Mouse (Mus musculus) bone marrow, adult 2 months (tissue): ENCODE measurements at regions not wholly inside any gene's neighbourhood (a gene's known extent, or its start where the extent isn't known, plus 50 kb on each side); places are given as distances from the start of the nearest gene placed in this dataset.

Experiments
- H3K27ac ChIP-seq: fragments of 200-500 bp; 2 replicates; pipeline ENCODE4 v1.5.1; 2012; ENCODE audit warnings: low read depth, mild to moderate bottlenecking, control low read depth, inconsistent platforms, low read length; ENCODE audit not compliant: control insufficient read depth, poor library complexity, insufficient read depth
- H3K4me1 ChIP-seq: fragments of 200-500 bp; 2 replicates; pipeline ENCODE4 v1.6.1; 2011; ENCODE audit warnings: low read length; ENCODE audit not compliant: control insufficient read depth, insufficient read depth
- H3K4me3 ChIP-seq: fragments of 200-500 bp; replicated peaks from 2 replicates; pipeline ENCODE3; 2011; ENCODE audit warnings: mild to moderate bottlenecking, low read depth, low read length, control low read depth; ENCODE audit not compliant: control insufficient read depth
- CTCF ChIP-seq: fragments of 200-500 bp; IDR thresholded peaks from 2 replicates; pipeline ENCODE4 v1.5.1; 2011; ENCODE audit warnings: low read length, control low read depth; ENCODE audit not compliant: control insufficient read depth, insufficient read depth
- POLR2A ChIP-seq: fragments of 200-500 bp; IDR thresholded peaks from 2 replicates; pipeline ENCODE4 v1.6.1; 2011; ENCODE audit warnings: low read depth, mild to moderate bottlenecking, control low read depth, low read length, borderline replicate concordance; ENCODE audit not compliant: control insufficient read depth
- WGBS: fragments of 180-500 bp; shearing (Covaris S2); methylation state at CpG from one replicate; pipeline ENCODE4 v1.1.7; 2018; 5-methylcytosine and 5-hydroxymethylcytosine counted together

DNA sequence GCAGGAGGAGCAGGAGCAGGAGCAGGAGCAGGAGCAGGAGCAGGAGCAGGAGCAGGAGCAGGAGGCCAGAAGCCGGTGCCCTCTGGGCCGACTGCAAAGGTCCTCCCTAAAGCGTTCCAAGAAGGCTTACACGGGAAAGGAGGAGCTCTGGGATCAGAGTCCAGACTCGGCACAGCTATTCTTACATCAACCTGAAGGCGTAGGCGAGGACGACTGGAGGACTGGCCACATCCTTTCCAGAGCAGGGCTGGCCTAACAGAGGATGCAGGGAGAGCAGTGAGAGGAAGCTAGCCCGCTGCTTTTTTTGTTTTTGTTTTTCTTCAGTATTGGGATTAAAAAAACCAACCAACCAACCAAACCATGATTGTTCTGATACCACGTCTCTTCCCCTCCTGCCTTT, 151.5 kb upstream of the Ctnnb1 start:
- WGBS = 51% methylated on average over 10 of the region's 10 CpGs
- H3K27ac ChIP-seq = no peak overlapping the region
- TF ChIP-seq POLR2A (no peak), CTCF (no peak)
- no peak overlapping the region for H3K4me3 ChIP-seq
- H3K4me1 ChIP-seq = peaks cover 1% of the 10 kb centered on the region; the same call in 1 of the 2 replicates

DNA sequence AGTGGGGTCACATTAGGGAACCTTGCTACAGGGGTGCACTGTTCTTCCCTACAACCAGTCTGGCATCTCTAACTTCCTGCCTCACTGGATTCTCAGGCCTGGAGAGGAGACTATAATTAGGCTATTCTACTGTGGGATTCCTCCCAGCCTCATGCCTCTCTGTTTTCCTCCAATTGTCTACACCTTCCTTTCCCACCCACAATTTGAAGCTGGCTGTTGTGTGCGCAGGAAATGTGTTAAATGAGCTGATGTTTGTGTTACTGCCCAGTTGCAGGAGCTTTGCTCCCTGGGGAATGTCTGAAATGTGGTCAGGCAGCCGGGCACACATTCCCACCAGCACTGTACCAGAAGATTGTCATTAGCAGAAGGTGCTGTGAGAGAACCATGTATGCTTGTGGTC, 150.6 kb upstream of the Ctnnb1 start:
- Histone ChIP-seq H3K4me1 (peaks cover 1% of the 10 kb centered on the region; the same call in 1 of the 2 replicates), H3K4me3 (no peak overlapping the region), H3K27ac (no peak overlapping the region)
- WGBS = 71% methylated on average over 2 of the region's 2 CpGs
- TF ChIP-seq POLR2A (no peak), CTCF (no peak)

DNA sequence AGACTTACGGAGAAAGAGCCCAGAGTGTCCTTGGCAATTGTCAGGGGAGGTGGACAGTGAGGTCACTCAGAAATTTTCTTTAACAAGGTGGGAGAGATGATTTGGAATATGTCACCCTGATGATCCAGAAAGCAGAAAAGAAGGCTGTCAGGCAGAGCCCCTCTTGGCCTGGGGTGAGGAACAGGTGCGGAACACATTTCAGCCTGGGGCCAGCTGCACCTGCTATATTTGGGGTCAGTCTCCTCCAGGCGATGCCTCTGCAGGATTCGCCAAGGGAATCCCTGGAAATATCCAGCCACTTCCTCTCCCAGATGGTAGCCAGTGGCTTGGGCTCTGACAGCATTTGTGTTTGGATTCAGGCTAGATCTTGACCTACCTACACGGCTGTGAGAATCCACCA, 134.8 kb upstream of the Ctnnb1 start:
- Histone ChIP-seq H3K27ac (no peak overlapping the region), H3K4me1 (no peaks in the 10 kb centered on the region), H3K4me3 (no peak overlapping the region)
- 82% methylated on average over 5 of the region's 5 CpGs for WGBS
- TF ChIP-seq CTCF (no peak), POLR2A (no peak)

DNA sequence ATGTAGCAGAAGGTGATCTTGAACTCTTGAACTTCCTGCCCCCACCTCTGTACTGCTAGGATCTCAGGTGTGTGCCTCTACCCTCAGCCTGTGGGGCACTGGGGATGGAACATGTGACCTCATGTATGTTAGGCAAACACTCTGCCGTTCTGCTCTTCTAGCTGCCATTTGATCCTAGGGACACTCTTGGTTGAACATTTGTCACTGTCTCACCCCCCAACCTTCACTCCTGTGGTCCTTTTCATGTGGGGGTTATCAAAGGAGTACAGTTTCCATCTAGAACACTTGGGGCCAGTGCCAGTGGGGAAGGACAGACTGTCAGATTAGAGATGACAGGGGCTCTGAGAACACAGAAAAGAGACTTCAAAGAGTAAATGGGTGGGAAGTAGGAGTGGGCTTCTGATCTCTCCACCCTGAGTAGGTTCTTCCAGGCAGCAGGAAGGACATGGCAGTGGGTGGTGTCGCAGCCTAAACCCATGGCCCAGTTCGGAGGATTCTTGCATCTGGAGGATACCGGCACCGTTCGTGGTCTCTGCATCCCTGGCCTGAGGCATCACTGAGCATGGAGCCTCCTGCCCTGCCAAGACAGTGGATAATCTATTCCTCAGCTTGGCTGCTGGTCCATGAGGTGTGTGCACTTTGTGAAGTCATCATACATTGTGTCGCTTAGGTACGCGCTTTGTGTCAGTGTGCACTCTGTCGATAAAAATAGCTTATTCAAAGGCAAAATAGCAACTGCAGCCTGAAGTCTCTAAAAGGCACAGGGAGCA, 132.7 kb upstream of the Ctnnb1 start:
- H3K4me1 ChIP-seq = no peaks in the 10 kb centered on the region

DNA sequence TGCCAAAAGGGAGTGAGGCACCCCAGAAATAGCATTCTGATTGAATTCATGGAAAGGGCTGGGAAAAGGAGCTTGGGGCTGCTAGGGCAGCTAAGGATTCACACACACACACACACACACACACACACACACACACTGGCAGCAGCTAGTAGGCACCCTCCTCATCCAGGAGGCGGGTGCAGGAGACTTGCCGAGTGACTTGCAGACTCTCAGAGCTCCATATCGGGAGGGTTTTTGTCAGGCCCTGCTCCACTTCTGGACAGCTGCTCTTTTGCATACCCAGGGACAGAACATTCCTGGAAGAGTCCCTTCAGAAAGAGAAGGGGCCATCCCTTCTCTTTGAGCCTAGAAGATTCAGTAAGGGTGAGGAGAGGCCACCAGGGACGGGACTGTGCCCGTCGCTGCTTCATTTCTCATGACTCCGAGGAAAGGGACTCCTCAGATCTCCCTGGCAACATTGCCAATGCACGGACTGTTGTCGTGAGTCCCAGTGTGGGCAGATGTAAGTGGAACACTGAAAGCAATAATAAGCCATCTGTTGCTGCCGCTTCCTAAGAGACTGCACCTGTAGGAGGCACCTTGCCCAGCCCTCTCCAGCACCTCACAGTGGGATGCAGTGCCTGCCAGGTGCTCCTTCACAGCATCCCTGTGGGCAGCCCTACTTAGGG, 130.9 kb upstream of the Ctnnb1 start:
- Histone ChIP-seq H3K27ac (no peak overlapping the region), H3K4me1 (no peaks in the 10 kb centered on the region), H3K4me3 (no peak overlapping the region)
- 86% methylated on average over 10 of the region's 10 CpGs for WGBS
- TF ChIP-seq CTCF (no peak), POLR2A (no peak)

More for the DNA sequence above, 132.7 kb upstream of the Ctnnb1 start:
- no peak overlapping the region for H3K4me3 ChIP-seq
- 84% methylated on average over 10 of the region's 10 CpGs for WGBS
- no peak overlapping the region for H3K27ac ChIP-seq
- no peak for TF ChIP-seq POLR2A
- no peak for TF ChIP-seq CTCF

DNA sequence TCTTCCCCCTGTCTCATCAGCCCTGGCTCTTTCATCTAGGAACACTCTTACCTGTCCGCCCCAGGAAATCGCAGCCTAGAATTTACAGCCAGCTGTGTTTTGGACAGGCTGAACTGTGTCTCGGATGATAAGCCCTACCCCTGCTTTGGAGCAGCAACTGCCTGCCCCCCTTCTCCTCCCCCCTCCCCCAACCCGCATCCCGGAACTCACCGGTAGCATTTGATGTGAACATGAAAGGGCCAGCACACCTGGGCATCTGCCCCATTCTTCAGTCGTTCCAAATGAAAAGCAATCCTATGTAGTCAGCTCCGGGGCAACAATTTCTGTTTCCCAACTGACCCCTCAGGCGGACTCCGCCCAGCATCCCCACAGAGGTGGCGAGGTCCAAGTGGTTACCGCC, 130.1 kb upstream of the Ctnnb1 start:
- Histone ChIP-seq H3K4me1 (no peaks in the 10 kb centered on the region), H3K4me3 (no peak overlapping the region), H3K27ac (no peak overlapping the region)
- 67% methylated on average over 12 of the region's 12 CpGs for WGBS
- no peak for TF ChIP-seq POLR2A
- no peak for TF ChIP-seq CTCF

DNA sequence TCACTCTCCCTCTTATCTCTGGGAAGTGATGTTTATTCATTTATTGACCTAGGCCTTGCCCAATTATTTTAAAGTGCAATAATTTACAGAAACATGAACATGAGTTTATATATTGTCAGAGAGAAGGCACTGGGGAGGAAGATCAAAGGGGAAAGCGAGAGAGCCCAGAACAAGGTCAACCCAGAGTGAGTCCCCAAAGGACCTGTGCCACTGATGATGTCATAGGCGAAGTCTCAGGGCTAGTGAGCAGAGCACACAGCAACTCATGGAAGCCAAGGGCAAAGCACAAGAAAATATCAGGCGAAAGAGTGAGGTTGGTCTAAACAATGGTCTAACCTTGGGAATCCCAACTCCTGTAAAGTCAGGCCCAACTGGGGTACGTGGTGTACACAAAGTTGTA, 126.4 kb upstream of the Ctnnb1 start:
- WGBS = 90% methylated on average over 4 of the region's 4 CpGs
- Histone ChIP-seq H3K4me1 (no peaks in the 10 kb centered on the region), H3K4me3 (no peak overlapping the region), H3K27ac (no peak overlapping the region)
- TF ChIP-seq CTCF (no peak), POLR2A (no peak)

DNA sequence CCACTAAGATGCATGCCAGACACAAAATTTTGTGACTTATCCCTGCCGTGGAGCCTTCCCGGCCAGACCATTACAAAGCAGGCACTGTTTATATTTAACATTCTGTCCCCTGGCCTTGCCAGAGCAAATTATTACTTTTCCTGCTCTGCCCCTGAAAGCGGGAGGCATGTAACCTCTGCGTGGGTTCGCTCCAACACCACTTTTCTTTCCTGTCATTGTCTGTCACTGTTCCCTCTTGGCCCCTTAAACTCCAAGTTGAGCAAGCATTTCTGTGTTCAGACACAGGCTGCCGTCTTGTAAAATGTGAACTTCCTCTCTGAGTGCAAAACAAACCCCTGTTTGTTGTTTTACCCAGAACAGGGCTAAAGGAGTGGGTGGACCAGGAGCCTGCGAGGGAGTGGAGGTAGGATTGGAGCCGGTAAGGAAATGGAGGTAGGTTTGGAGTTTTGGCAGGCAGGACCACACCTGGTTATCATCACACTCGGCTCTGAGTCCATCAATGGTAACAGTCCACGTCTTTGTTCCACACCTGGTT, 124.2 kb upstream of the Ctnnb1 start:
- Histone ChIP-seq H3K4me1 (no peaks in the 10 kb centered on the region), H3K4me3 (no peak overlapping the region), H3K27ac (no peak overlapping the region)
- WGBS = 21% methylated on average over 10 of the region's 10 CpGs
- TF ChIP-seq POLR2A (no peak), CTCF (no peak)
